Mouse (Mus musculus) ES-Bruce4 (cell line): ENCODE results near the gene Elf2.

Experiments used
- CTCF ChIP-seq: IDR thresholded peaks from one replicate; pipeline ENCODE4 v1.8.1; 2011; ENCODE audit warnings: low read depth, low read length
- EP300 ChIP-seq: IDR thresholded peaks from 2 replicates; pipeline ENCODE4 v1.6.1; 2011; ENCODE audit warnings: low read depth, low read length; ENCODE audit not compliant: insufficient read depth
- POLR2A ChIP-seq: IDR thresholded peaks from one replicate; pipeline ENCODE4 v1.8.1; 2011; ENCODE audit warnings: low read length; ENCODE audit not compliant: insufficient read depth

DNA sequence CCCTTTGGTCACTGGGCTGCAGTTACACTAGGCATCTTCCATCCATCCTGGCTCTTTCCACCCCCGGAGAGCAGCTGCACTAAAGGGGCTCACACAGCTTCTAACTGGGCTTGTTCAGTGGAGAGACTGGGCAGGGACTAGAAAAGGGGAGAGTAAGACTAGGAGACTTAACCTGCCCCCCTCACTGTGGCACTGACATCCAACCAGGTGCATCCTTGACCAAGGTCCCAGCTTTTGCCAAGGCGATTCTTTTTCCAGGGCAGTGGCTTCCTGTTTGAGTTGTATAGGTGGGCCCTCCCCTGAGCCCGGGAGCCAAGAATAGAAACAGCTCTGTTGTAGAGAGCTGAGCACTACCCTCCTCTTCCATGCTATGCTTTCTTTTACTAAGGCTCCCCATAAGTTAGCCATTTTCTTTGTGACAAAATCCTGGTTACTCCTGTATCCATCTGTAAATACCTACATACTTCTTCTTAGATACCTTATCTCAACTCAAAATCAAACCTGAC is 37.4 kb downstream of the Elf2 start:
- TF ChIP-seq CTCF = no peak
- no peak for TF ChIP-seq POLR2A
- no peak for TF ChIP-seq EP300
